Mouse (Mus musculus) lung, postnatal 4 days (tissue): ENCODE measurements around the gene Traf1.
A peak's percentile ranks its signal among the peaks of the same experiment; 100 is the strongest.

Source experiments
- DNase-seq, 2 experiments: peaks; one replicate each; pipeline ENCODE4 v3.0.0; 2021

Traf1 gene

DNA sequence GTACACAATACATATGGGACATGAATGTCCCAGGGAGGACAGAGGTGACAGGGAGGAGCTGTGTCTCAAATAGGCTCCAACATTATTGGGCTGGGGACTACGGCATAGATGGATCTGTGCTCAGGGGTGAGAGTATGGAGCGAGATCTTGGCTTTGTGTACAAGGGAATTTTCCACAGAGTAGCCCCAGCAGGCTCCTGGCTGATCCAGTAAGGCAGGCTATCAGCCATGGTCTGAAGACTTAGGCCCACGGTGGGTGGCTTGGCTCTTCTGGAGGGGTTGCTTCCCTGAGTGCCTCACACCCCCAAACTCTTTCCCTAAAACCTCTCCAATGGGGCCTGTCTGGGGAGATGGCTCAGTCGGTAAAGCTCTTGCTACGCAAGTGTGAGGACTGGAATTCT, 21.3 kb downstream of the Traf1 start:
- no peak for DNase-seq

DNA sequence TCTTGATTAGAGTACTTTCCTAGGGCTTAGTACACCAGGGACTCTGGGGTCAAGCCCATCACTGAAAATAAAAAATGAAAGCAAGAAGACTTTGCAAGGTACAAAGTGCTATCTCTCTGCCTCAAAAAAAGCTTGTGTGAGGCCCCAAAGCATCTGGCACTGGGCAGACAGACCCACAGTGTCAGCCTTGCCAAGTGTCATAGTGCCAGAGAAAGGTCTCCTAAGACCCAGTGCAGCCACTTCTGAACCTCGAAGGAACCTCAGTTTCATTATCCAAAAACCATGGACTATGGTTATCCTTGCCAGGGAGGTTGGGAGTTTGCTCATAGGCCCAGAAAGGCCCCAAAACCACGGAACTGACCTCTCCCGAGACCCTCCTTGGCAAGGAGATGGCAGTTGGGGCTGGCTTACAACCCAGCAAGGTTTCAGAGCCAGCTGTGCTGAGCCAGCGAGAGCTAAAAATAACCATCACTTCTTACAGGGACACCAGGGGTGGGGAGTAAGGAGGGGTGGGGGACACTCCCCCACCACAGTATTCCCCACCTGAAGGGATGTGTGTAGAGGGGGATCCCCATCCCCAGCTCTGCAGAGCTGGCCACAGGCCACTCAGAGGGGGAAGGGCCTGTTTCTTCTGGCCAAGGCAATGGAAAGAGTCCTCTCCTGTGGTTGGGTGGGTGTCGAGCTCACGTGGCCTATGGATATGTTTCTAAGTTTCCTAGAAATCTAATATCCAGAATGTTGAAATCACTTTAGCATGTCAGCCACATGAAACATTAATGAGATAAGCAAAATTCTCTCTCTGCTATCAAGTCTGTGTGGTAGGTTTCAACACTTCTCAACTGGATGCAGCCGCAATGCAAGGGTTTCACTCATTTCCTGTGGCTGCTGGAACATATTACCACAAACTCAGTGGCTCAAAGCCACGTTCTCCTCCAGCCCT, 23.0 kb downstream of the Traf1 start:
- DNase-seq = peak; percentile 27 to 58

DNA sequence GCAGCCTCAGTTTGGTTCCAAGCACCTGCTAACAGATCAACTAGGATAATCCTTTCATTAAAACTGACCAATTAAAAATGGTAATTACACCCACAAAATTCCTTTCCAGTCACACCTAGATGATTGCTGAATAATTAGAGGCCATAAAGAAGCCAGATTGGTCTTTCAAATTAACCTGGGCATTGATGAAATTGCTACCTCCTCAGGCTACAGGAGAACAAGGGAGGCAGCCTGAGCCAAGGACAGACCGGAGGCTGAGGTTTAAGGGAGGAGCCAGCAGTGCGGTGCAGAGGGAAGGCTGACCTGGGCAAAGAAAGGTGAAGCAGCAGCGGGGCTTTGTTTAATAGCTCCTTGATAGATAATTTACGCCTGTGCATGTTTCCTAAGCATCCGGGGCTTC, 24.1 kb downstream of the Traf1 start:
- DNase-seq = no peak

DNA sequence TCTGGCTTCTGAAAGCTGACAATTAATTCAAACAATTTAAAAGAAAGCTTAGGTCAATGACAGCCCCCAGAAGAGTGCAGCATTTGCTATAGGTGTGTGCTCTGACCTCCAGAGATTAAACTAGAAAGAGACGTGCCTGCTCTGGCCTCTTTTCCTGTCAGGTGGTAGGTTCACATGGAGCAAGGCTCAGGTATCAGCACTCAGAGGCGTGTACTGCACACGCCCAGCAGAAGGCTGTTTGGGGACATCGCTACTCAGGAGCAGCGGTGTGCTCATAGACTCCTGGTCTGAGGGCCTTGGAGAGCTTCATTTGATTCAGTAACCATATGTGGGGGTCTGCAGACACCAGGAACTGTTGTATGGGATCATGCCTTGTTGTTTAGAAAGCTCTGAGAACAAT, 34.3 kb downstream of the Traf1 start:
- DNase-seq = no peak

DNA sequence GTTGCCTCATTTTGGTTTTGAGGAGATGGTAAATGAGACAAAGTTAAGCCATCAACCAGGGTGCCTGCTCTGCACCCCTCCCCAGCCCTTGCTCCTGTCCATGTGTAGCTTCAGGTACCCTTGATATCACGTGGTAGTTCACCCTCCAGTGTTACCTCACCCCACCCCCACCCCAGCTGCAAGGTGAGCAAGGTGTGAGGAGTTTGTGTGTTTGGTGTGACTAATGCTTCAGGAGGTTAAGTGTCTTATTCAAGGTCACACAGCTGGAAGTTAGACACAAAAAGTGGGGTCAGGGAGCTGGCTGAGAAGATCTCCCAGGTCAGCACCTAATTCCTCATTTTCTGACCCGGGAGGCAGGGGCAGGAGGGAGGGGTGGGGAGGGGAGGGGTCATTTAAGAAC, 38.8 kb downstream of the Traf1 start:
- DNase-seq = no peak

DNA sequence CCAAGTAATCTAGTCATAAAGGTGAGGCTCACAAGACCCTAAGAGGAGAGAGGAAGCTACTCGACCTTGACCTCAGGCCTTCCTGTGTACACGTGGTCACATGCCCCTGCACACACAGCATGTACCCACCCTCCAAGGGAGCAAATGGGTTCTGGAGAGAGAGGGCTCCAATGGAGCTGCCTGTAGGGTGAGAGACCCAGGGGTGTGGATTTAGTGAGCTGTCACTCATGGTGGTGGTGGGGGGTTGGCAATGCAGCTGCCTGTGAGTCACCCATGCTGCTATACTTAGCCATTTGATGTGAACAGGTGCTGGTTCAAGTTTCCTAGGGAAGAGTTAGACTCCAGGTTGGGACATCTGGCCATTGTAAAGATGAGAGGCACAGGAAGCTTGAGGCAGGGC, 41.4 kb downstream of the Traf1 start:
- no peak for DNase-seq

DNA sequence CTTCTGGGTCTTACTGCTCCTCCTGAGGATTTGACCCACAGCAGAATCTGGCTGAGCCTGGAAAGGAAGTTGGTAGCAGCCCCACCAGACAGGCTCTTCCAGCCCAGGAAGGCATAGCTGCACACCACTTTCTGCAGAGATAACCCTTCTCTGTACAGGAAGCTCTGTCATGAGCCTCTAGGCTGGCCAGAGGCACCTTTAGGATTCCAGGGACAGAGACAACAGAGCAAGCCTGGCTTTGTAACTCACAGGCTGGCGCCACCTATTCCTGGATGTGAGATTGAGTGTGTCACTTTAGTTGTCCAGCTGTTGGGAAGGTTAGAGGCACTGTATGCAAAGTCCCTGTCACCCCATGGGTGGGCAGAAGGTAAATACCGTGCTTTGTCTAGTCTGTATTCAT, 46.5 kb downstream of the Traf1 start:
- no peak for DNase-seq

DNA sequence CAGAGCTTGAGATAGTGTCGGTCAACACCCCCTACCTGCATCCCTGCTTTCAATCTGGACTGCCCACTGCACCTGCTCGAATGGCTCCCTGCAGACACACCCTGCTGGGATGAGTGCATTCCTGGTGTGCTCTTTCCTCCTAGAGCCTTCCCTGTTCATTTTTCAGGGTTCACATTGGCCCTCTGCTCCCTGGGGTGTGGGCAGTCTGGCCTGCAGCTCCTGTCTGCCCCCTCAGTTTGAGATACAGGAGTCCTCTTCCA, 46.8 kb downstream of the Traf1 start:
- peak in 1 of 2 experiments; percentile 42 for DNase-seq

DNA sequence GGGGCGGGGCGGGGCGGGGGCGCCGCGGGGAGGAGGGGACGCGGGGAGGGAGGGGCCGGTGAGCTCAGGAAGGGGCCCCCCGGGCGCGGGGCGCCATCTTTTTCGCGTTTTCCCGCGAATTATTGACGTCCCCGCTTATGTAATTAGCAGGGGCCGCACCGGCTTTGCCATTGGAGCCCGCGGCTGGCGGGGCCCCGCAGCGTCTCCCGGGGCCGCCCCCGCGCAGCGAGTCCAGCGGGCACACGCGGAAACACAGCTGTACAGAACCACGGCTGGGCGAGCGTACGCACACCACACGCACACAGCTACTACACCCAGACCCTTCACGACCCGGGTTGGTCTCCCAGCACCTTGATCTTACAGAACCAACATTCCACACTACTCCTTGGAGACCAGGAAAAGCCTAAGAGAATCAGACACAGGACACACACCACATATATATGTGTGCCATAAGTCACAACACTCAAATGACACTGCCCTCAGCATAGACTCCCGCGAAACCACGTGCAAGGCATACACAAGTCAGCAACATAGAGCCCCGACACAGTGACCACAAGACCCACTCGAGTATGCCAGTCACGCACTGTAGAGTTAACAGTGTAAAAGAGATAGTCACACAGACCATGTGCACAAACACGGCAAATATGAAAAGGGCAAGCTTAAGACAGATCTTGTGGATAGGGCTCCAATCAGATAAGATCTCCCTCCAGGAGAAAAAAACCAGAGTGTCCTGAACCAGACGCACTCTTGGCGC, 47.3 kb downstream of the Traf1 start:
- peak; percentile 55 to 75 for DNase-seq

DNA sequence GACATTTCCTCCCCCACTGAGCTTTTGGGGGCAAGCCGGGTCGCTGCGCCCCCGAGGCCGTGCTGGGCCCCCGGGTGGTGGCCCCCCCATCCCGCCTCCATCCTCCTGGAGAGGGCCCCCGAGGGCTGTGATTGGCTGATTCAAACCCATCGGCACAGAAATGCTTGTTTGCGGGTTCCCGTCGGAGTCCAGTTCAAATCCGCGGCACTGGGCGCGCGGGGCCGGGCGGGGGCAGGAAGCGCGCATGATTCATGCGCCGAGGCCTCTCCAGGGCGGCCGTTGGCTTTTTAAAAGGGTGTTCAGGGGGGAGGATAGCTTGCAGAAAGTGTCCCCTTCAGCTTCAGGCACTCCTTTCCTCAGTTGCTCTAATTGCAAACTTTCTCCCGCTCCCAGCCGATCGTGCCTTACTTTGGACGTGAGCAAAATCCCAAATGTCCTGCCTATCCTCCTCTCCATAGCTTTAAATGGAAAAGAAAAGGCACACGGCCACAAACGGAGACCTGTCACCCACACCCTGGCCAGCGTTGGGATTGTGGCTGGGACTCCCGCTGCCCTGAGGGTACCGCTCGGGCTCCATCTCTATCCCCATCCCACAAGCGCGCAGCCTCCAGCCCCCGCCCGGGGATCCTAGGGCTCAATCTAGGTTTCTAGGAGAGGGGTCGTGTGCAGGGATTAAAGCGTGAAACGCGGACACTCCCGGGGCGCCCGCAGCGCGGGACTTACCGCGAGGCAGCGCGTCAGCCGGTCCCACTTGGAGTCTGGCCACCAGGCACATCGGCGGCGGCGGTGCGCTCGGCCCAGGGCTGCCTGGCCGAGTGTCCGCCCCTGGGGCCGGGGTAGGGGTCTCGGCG, 48.1 kb downstream of the Traf1 start, which contains the start of gene Phf19:
TSS of gene Phf19 (minus strand) at position 809 of the 851 bp plus-strand sequence.
- DNase-seq = peak; percentile 65 to 72

DNA sequence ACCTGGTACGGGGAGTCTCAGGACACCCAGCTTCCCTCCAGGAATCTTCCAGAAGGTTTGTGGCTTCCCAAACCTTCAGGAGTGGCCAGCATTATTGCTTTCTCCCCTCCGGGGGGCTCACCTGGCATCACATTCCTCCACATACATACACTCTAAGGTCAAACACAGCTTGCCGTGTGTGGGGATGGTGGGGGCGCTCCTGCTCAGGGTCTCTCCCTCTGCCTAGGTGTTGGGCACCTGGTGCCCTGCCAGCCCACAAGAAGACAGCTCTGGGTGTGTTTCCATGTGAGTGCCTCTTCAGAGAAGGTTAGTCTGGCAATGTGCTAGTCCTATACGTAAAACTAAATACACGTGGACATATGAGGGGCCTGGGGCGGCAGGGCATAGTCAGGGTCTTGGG, 49.0 kb downstream of the Traf1 start:
- DNase-seq = no peak

DNA sequence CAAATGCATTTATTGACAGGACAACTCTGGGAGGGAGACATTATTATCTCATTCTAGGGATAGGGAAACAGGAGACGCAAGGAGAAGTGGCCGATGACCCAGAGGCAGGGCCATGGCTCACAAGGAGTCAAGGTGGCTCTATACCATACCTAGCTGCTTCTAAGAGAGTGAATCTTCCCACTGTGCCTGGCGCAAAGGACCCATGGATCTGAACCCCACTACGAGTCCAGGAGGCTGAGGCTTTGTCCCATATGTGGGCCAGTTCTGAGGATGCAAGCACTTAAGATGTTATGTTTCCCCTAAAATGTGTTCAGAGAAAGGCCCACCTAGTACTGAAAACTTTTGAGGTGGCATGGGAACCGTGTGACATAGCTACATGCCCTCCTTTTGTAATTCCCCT, 49.7 kb downstream of the Traf1 start:
- DNase-seq = no peak

DNA sequence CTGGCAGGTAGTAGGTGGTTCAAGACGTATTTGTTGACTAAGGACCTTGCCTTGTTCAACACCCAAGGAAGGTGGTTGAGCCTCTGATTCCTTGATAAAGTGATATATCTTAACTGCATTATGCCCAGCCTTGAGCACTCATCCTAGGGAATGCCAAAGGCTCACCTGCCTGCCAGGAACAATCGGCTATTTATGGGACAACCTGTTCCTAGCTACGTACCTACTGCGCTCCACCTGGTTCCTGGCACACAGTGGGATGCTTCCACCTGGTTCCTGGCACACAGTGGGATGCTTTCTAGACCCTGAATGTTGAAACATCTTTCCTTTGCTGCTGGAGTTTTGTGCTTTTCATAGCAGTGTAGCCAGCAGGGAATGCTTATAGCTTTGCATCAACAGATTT, 51.9 kb downstream of the Traf1 start:
- DNase-seq = peak in 1 of 2 experiments; percentile 10

DNA sequence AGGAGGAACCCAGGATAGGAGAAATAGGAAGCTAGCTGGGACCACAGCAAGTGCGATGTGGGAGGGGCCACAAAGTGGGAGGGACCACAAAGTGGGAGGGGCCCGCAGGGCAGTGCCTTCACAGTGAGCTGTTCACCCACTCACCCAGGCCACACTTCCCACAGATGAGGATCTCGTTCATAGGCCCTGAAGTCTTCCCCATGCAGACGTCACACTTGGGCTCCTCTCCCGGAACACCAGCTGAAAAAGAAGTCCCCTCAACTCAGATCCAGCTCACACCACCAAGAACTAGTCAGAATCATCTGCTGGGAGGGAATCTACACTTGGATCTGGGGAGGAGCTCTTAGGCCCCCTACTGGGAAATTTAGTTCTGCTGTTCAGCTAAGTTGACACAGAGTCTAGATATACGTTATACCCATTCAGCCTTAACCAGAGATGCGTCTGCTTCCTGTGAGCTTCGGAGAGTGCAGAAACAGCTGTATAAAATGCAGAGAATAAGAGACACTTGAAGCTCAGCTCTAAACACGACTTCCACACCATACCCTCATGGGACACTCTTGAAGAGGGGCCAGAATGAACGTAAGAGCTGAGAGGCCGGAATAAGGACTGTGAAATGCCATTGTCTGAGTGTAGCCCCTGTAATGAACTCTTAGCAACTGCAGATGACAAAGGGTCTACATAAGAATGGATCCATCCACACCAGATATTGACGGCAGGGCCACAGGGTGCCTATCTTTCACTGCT, 54.5 kb downstream of the Traf1 start:
- DNase-seq = peak; percentile 81 to 82

DNA sequence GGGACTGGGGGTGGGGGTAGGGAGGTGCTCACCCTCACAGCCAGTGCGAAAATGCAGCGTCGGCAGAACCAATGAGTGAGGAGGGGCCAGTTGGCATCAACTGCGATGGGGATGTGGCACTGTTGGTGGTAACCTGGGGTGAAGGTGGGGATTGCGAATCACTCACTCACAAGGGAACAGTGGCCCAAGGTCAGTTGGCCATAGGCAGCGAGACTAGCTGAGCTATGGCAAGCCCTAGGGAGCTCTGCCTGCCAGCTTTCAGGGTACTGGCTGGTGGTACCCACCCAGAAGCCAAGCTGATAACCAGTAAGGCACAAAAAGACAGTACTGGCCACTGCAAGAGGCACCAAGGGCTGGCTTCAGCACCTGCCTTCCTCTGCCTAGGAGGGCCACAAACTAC, 55.1 kb downstream of the Traf1 start:
- no peak for DNase-seq

DNA sequence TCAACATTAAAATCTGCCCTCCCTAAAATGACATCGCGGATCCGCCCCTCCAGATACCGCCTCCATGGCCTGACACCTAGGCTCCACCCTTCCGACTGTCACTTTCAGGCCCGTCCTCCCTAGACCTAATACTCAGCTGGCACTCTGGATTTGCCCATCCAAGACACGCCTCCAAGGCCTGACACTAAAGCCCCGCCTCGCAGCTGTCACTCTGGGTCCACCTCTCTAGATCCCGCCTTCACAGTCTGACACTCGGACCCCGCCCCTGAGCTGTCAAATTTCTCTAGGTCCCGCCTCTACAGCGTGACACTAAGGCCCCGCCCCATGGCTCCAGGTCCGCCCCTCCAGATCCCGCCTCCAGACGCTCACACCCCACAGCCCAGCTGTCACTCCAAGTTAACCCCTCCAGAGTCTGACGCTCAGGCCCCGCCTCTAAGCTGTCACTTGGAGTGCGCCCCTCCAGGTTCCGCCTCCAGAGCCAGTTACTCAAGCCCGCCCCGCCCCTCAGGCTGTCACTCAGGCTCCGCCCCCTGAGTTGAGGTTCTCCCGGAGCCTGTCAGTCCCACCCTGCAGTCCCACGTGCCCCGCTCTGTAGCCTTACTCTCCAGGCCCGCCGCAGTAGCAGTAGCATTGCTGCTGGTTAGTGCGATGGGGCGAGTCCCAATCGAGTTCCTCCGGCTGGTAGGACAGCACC, 56.6 kb downstream of the Traf1 start:
- peak; percentile 99 to 100 for DNase-seq

DNA sequence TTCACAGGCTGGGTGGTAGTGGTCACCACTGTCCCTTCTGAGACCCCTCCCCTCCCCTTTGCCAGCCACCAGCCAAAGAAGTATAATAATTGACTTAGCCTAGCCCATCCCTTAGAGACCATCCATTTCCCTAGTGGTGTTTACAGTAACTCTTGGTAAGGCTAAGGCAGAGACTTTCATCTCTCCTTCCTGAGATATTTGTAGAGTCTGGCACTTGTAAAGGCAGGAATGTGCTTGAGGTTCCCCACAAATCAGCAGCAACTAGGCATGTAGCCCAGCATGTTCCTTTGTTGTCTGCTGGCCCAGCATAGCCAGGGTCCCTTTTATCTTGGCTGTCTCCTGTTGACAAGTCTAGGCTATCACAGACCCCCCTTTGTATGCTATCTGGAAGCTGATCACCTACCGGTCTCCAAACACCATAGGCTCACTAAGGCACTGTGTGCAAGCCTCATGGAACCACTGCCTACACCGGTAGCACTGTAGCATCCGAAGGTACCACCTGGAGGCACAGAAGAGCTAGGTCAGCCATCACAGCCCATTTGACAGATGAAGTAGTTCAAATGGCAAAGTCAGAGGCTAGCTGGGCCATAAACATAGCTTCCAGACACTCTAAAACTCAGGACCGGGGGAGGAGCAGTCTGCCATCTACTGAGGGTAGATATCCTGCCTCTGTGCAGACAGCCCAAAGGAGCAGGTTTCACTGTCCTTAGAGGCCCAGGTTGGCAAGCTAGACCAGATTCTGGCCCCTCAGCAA, 57.7 kb downstream of the Traf1 start:
- no peak for DNase-seq

DNA sequence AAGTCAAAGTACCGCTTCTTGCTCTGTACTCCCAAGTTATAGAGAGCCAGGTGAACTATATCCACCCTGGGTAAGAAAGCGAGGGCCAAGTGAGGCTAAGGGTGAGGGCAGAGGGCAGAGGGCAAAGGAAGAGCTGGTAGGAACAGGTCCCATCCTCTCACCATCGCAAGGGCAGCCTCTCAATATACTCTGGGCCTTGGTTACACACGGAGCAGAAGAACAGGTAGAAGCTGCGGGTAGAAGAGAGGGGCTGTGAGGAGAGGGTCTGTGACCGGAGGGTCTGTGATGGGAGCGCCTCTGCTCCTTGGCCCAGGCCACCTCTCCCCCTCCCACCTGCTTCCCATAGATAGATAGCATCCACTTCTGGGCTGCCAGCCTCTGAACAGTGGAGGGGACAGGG, 58.4 kb downstream of the Traf1 start:
- DNase-seq = no peak

DNA sequence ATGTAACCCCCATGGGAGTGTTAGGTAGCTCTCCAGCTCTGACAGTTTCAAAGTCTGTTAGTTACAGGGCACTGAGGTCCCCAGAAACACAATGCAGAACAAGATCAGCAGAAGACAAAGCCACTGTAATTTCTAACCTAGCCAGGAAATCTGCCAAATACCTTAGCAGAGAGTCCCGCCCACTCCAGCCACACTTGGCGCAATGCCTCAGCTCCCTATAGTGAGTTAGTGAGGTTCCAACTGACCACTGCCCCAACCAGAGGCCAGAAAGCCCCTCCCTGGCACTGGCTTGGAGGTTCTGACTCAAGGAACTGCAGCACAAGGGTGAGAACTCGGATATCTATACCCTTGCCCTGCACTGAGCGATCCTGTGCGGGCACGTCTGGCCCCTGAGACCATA, 58.8 kb downstream of the Traf1 start:
- DNase-seq = peak; percentile 48 to 61

DNA sequence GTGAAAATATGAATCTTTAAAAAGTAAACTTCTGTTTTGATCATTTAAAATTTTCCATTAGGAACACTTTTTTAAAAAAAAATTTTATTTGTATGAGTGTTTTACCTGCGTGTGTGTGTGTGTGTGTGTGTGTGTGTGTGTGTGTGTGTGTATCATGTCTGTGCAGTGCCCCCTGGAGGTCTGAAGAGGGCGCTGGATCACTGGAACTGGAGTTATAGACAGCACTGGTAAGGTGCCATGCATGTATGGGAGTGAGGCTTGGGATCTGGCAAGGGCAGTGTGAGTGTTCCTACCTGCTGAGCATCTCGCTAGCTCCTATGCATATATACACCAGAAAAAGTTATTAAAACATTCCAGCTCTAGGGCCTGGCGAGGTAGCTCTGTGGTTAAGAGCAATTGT, 59.8 kb downstream of the Traf1 start:
- DNase-seq = no peak

DNA sequence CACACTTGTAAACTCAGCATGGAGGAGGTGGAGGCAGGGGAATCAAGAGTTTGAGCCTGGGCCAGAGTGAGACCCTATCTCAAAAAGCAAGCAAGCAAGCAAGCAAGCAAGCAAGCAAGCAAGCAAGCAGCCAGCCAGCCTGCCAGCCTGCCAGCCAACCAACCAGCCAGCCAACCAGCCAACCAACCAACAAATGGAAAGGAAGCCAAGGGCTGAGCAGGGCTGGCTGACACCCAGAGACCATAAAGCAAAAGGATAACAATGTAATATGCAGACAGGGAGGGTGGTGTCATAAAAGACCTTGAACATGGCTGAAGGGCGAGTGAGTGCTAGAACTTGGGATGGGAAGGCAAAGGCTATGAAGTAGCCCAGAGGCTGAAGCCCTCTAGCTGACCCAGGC, 61.2 kb downstream of the Traf1 start:
- no peak for DNase-seq
